Mouse (Mus musculus): ENCODE results near the gene Slc12a7. TPM values are rescaled to one million over a fixed set of nuclear protein-coding genes. Genes with fewer than 3 reads are reported as not detected.

Gene Slc12a7
- total RNA-seq (2012; rRNA removed) (3.1 and 3.5 TPM in 2 replicates), polyA plus RNA-seq (2012; ENCODE audit: insufficient read depth in 1 of 2, insufficient read length in 2 of 2, low read depth in 1 of 2, low replicate concordance in 2 of 2, missing spikeins in 1 of 2) (1 to 10 TPM in 1 of 2 experiments, not detected in 1; 6.9 TPM)

DNA sequence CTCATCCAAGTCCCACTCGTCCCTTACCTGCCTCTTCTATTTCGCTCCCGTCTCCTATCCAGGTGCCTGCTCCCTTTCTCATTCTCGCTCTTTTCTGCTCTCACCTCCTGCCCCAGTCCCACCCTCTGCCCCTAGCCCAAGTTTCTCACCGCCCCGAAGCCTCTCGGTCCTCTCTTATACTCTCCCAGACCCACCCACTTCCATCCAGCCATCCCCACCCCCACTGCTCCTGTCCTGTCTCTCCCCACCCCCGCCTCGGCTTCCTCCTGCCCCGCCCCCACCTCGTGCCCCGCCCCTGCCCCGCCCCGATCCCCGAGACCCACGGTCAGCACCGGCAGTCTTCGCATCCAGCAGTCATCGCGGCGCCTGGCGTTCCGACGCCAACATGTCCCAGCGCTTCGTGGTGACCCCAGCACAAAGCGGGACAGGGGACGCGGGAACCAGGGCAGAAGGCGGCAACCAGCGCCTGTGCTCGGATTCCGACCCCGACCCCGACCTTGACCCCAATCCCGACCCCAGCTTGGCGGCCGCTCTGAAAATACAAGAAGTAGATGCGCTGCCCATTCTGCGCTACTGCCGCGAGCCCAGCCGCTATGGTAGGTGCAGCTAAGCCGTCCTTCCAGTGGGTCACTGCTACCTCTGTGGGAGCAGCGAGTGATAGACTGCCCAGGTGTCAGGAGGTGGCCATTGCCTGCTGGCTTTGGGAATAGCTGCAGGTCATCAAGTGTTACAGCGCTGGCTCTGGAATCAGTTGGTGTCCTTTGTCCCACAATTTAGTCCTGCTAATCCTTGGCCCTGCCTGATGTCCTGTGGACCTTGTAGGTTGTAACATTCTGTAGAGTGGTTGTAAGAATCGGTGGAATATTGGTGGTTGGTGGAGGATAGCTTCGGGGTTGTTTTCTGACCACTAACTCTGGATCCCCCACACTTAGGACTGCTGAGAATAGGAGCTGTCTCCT, at the start of gene Slc12a7:
Slc12a7 (plus strand) TSS at position 353 of the 959 bp plus-strand sequence.
- Histone ChIP-seq H3K9me3 (replicated peaks; ENCODE audit: insufficient read depth, low read length) (no peaks in the 10 kb centered on the region), H3K79me2 (ENCODE audit: control insufficient read depth, insufficient read depth, low read length, poor library complexity) (no peaks in the 10 kb centered on the region), H3K4me3 (ENCODE audit: control insufficient read depth in 1 of 2, insufficient read depth in 1 of 2, low read depth in 2 of 2, low read length in 2 of 2) (no peak within 1 kb of the TSS), H3K27ac (ENCODE audit: control insufficient read depth, low read depth, low read length) (no peak within 1 kb of the TSS), H3K27me3 (ENCODE audit: control insufficient read depth in 1 of 2, insufficient read depth in 2 of 2, low read length in 2 of 2) (peaks cover 5 to 6% of the 10 kb centered on the region in 2 experiments), H3K36me3 (ENCODE audit: control insufficient read depth in 1 of 2, insufficient read depth in 2 of 2, low read length in 2 of 2) (no peaks in the 10 kb centered on the region), H3K4me1 (ENCODE audit: control insufficient read depth in 1 of 2, insufficient read depth in 2 of 2, low read length in 2 of 2) (no peaks in the 10 kb centered on the region), H3K9ac (ENCODE audit: control insufficient read depth, low read depth, low read length, poor library complexity, severe bottlenecking) (no peak within 1 kb of the TSS)
- no peak for TF ChIP-seq JUND (IDR thresholded peaks at IDR 0.05; ENCODE audit: low read depth, low read length)
- TF ChIP-seq MEF2A (IDR thresholded peaks at IDR 0.05; ENCODE audit: extremely low read depth, insufficient replicate concordance, low read depth, low read length, poor library complexity, severe bottlenecking) = no peak
- TF ChIP-seq BHLHE40 (IDR thresholded peaks at IDR 0.05; ENCODE audit: borderline replicate concordance, low read depth, low read length) = no peak
- TF ChIP-seq MAFK (IDR thresholded peaks at IDR 0.05; ENCODE audit: borderline replicate concordance, low read depth, low read length) = no peak
- TF ChIP-seq RCOR1 (IDR thresholded peaks at IDR 0.05; ENCODE audit: low read depth, low read length) = no peak
- TF ChIP-seq CHD2 (IDR thresholded peaks at IDR 0.05; ENCODE audit: low read length) = no peak
- no peak for TF ChIP-seq ZC3H11A (IDR thresholded peaks at IDR 0.05; ENCODE audit: low read depth, low read length)
- no peak for TF ChIP-seq NELFE (IDR thresholded peaks at IDR 0.05; ENCODE audit: low read depth, low read length)
- DNase-seq (ENCODE audit: low read depth, low spot score) = no peak

DNA sequence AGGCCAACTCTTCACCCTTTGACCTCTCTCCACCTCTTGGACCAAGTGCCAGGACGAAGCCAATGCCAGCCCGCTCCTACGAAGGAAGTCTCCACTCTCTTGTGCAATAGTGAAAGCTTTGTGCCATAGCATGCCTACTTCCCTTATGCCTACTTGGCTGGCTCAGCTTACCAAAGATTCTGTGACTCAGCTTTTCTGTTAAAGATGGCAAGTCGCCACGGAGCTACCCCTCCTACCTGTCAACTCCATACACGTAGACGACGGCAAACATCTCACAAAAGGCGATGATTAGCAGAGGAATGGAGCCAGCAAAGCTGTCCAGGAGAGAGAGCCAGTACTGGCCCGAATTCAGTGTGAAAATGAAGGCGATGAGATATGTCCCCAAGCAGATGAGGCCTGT, 49.2 kb upstream of the Slc12a7 start:
- H3K27ac ChIP-seq (ENCODE audit: control insufficient read depth, low read depth, low read length) = no peak overlapping the region
- no peak overlapping the region for H3K9ac ChIP-seq (ENCODE audit: control insufficient read depth, low read depth, low read length, poor library complexity, severe bottlenecking)
- TF ChIP-seq EP300 (IDR thresholded peaks at IDR 0.05; ENCODE audit: low read depth in 1 of 2, low read length in 2 of 2) (no peak), E2F4 (IDR thresholded peaks at IDR 0.05; ENCODE audit: borderline replicate concordance, low read depth, low read length) (no peak), ETS1 (IDR thresholded peaks at IDR 0.05; ENCODE audit: low read depth, low read length) (no peak), MEF2A (IDR thresholded peaks at IDR 0.05; ENCODE audit: extremely low read depth, insufficient replicate concordance, low read depth, low read length, poor library complexity, severe bottlenecking) (no peak)
- H3K79me2 ChIP-seq (ENCODE audit: control insufficient read depth, insufficient read depth, low read length, poor library complexity) = no peaks in the 10 kb centered on the region
- no peaks in the 10 kb centered on the region for H3K4me1 ChIP-seq (ENCODE audit: control insufficient read depth in 1 of 2, insufficient read depth in 2 of 2, low read length in 2 of 2)
- H3K4me3 ChIP-seq (ENCODE audit: control insufficient read depth in 1 of 2, insufficient read depth in 1 of 2, low read depth in 2 of 2, low read length in 2 of 2) = no peak overlapping the region
- H3K9me3 ChIP-seq (replicated peaks; ENCODE audit: insufficient read depth, low read length) = no peaks in the 10 kb centered on the region
- no peaks in the 10 kb centered on the region for H3K36me3 ChIP-seq (ENCODE audit: control insufficient read depth in 1 of 2, insufficient read depth in 2 of 2, low read length in 2 of 2)
- no peak for DNase-seq (ENCODE audit: low read depth, low spot score)
- H3K27me3 ChIP-seq (ENCODE audit: control insufficient read depth in 1 of 2, insufficient read depth in 2 of 2, low read length in 2 of 2) = peaks cover 0 to 2% of the 10 kb centered on the region in 2 experiments; a peak in 2 of 4 replicates

DNA sequence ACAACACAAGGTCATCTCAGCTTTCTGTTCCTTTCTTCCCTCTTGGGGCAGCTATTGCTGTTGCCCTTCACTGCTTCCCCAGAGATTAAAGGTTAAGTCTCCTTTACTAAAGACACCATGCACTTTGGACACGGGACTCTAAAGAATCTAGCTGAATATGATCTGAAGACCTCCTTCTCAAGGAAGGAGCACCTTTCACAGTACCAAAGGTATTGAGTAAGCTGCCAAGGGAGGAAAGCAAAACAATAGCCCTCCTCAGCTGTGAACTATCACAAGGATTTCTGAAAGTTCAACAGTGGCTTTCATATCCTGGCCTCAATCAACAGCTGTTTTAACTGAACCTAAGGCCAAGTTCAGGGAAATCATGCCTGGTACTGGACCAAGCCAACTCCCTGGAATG, 48.5 kb upstream of the Slc12a7 start:
- Histone ChIP-seq H3K27me3 (ENCODE audit: control insufficient read depth in 1 of 2, insufficient read depth in 2 of 2, low read length in 2 of 2) (no peaks in the 10 kb centered on the region; a peak in 2 of 4 replicates), H3K9me3 (replicated peaks; ENCODE audit: insufficient read depth, low read length) (no peaks in the 10 kb centered on the region), H3K4me1 (ENCODE audit: control insufficient read depth in 1 of 2, insufficient read depth in 2 of 2, low read length in 2 of 2) (no peaks in the 10 kb centered on the region), H3K9ac (ENCODE audit: control insufficient read depth, low read depth, low read length, poor library complexity, severe bottlenecking) (no peak overlapping the region), H3K27ac (ENCODE audit: control insufficient read depth, low read depth, low read length) (no peak overlapping the region), H3K4me3 (ENCODE audit: control insufficient read depth in 1 of 2, insufficient read depth in 1 of 2, low read depth in 2 of 2, low read length in 2 of 2) (no peak overlapping the region), H3K79me2 (ENCODE audit: control insufficient read depth, insufficient read depth, low read length, poor library complexity) (no peaks in the 10 kb centered on the region), H3K36me3 (ENCODE audit: control insufficient read depth in 1 of 2, insufficient read depth in 2 of 2, low read length in 2 of 2) (no peaks in the 10 kb centered on the region)
- no peak for DNase-seq (ENCODE audit: low read depth, low spot score)
- TF ChIP-seq CTCF (IDR thresholded peaks at IDR 0.05 in 2 of 3, conservative IDR thresholded peaks at IDR 0.05 in 1 of 3; ENCODE audit: control insufficient read depth in 1 of 3, insufficient read depth in 1 of 3, low read depth in 2 of 3, low read length in 3 of 3, poor library complexity in 1 of 3, severe bottlenecking in 1 of 3) (no peak), ZNF384 (IDR thresholded peaks at IDR 0.05; ENCODE audit: low read depth, low read length) (no peak), USF2 (IDR thresholded peaks at IDR 0.05; ENCODE audit: borderline replicate concordance in 1 of 2, insufficient read depth in 1 of 2, low read depth in 1 of 2, low read length in 2 of 2) (no peak), SMC3 (IDR thresholded peaks at IDR 0.05; ENCODE audit: low read depth, low read length) (no peak), NELFE (IDR thresholded peaks at IDR 0.05; ENCODE audit: low read depth, low read length) (no peak), TCF12 (IDR thresholded peaks at IDR 0.05; ENCODE audit: low read depth, low read length) (no peak), NRF1 (IDR thresholded peaks at IDR 0.05; ENCODE audit: insufficient read depth, low read depth, low read length, poor library complexity, severe bottlenecking) (no peak), E2F4 (IDR thresholded peaks at IDR 0.05; ENCODE audit: borderline replicate concordance, low read depth, low read length) (no peak), POLR2AphosphoS2 (IDR thresholded peaks at IDR 0.05; ENCODE audit: low read length) (no peak), ZKSCAN1 (IDR thresholded peaks at IDR 0.05; ENCODE audit: low read depth, low read length) (no peak), JUND (IDR thresholded peaks at IDR 0.05; ENCODE audit: low read depth, low read length) (no peak), POLR2AphosphoS5 (IDR thresholded peaks at IDR 0.05; ENCODE audit: borderline replicate concordance, low read depth, low read length) (no peak), TBP (IDR thresholded peaks at IDR 0.05; ENCODE audit: low read depth, low read length) (no peak), SIN3A (IDR thresholded peaks at IDR 0.05; ENCODE audit: low read length) (no peak), BHLHE40 (IDR thresholded peaks at IDR 0.05; ENCODE audit: borderline replicate concordance, low read depth, low read length) (no peak)

All from MEL (cell line).